Mouse (Mus musculus) retina, adult 2 months (tissue): Measurements from ENCODE around the gene Tnni3.
A peak's percentile ranks its signal among the peaks of the same experiment; 100 is the strongest.

Source experiments
- DNase-seq: peaks from one replicate; pipeline ENCODE4 v3.0.0-alpha.2; 2012; ENCODE audit warnings: low read depth, low spot score

Tnni3 gene

DNA sequence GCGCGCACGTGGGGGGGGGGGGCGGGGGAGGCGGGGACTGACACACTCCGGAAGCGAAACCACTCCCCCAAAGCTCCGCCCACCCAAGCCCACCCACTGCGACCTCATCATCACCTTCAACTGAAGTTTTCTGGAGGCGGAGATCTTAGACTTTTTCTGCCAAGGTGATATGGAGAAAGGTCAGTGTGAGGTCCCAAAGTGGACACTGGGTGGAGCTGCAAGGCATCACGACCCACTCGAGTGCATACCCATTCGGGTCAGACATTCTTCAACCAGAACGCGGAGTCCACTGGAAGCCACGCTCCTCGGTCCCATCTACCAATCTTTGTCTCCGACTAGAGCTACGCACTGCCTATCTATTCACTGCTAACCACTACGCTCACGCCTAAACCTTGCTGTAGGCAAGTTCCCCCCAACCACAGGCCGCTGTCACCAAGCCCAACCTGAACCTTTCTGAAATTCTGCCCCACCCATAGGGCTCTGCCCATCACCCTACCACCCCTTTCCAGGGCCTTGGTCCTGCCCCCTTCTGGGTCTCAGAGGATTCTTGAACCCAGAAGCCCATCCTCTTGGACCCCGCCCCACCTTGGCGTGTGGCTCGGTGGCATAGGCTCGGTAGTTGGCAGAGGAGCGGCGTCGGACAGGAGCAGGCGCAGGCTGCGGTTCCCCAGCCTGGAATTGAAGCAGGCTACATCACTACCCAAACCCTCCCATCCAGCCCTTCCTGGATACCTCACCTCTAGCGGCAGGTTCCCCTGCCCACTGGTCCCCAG lies 2.6 kb downstream of the Tnni3 start:
- DNase-seq, result no peak

DNA sequence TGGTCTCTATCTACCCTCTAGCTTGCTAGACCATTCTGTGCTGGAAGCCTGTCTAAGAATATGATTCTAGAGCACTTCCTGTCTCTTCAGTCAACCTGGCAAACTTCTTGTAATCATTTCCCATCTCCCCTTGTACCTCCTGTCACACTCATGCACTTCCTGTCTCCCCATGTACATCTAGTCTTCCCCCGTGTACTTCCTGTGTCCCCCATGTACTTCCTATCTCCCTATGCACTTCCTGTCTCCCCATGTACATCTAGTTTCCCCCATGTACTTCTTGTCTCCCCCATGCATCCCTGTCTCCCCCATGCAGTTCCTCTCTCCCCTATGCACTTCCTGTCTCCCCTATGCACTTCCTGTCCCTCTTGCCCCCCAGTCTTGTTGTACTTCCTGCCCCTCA lies 5.5 kb downstream of the Tnni3 start:
- DNase-seq, result no peak

DNA sequence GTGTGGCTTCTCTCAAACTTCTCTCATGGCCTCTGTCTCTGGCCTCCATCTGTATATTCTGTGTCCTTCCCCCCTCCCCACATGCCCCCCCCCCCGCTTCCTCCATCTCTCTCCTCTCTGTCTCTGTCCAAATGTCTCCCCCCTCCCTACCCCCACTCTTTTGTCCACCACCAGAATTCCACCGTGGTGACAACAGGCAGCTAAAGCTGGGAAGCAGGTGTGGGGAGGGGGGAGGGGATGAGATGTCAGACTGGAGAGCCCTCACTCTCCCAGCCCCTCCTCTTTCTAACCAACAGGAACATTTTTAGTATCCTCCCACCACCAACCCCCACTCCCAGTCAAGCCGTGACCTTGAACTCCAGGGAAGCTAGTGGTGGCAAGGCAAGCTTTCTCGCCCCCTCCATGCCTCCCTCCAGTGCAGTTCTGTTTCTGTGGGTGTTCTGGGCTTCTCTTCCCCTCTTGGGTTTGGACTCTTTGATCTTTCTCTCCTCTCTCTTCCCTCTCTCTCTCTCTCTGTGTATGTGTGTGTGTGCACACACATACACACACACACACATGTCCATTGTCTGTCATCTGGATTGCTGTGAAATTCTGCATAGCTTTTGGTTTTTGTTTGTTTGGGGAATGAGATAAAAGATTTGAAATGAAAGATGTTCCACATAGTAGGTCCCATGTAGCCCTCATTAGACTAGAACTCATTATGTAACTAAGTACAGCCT lies 7.5 kb downstream of the Tnni3 start, which contains the start of gene Tnnt1:
Tnnt1 (minus strand) TSS at position 51 of the 719 bp plus-strand sequence.
- DNase-seq, result no peak

DNA sequence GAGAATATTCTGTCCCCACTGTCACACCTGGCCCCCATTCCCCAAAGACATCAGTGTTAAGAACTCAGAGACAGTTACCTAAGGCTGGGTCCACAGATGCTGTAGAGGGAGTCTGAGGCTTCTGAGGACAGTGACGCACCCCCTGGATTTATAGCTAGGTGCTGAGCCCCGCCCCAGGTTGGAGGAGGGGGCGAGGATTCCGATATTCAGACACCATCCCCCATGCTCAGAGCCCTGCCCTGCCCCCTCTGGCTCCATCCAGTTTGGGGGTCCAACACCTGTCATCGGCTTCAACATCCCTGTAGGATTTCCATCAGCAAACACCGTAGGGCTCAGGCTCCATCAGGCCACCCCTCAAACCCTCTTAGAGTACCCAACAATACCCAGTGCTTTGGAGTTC lies 8.2 kb downstream of the Tnni3 start:
- no peak for DNase-seq

DNA sequence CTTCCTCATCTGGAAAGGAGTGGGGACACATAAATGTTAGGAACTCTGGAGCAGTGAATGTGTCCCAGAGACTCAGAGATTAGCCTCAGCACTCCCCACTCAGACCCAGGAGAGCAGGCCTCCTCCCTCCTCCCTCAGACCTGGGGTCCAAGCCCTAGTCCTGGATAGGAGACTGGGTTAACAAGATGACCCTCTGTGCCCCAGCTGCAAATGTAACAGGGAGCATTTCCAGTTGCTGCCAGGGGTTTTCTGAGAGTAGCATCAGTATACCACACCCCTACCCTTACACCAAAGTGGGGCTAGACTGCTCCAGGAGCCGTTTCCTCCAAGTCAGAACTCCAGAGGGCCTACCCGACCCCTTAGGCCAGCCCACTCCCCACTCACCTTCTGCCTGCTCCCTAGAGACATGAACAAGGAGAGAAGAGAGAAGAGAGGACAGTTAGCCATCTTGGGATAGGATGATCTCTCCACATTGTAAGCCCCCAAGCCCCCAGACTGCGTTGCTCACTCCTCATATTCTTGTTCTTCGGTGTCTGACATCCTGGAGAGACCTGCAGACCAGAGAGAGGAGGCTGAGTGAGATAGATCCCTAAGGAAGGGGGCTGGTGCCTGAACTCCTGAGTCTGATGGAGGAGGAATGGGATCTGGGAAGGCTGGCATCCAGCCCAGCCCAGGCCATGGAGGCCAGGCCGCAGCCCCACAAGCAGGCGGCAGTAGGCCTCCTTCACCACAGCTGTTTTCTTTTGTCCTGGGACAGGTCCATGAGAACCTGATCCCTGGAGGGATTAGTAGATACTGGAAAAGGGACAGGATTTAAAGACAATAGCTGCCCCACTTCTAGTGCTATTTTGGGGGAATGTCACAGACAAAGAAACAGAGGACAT lies 10.0 kb downstream of the Tnni3 start:
- DNase-seq, result no peak

DNA sequence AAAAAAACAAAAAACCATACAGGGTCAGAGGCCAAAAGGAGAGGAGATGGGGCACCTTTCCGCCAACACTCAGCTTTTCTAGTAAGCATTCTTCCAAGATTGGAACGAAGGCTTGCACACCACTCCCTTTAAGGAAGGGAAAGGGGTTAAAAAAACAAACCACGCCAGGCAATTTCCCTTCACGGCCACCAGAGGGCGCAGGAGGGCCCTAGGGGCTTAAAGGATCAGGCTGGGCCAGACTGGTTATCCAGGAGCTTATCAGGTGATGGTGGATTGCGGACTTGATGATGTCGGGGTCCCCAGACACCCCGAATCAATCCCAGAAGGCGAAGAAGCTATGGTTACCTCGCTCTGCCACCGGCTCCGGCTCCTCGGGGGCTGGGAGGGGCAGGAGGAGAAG lies 10.8 kb downstream of the Tnni3 start:
- peak; percentile 46 for DNase-seq

DNA sequence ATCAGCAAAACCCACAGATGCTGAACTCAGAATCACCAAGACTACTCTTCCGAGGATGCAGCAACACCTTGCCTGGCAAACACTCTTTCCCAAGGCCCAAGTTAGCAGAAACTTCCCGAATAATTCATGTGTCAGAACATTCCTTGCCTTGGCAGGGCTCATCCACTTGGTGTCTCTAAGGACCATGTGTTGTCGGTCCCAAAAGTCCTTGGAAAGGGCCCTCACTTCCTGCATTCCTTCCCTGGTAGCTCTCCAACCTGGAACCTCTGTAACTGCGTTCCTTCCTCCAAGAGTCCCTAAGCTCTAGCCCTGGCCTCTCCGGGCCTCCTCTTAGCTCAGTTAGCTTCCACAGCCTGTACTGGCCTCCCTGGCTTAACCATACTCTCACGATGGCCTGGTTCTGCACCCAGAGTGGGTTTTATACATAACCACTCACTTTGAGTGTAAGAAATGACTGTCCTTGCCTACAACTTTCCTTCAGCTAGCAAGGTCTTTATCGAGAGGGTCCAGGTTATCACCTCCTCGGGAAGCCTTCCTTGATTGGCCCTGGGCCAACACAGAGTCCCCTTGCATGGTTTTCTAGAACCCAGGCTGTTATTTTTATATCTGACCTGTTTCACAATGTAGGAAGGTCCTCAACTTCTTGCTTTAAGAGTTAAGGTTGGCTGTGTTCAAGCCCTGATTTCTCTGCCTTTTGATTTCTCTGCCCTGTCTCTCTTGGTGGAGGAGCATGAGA lies 12.4 kb downstream of the Tnni3 start:
- DNase-seq, result no peak

DNA sequence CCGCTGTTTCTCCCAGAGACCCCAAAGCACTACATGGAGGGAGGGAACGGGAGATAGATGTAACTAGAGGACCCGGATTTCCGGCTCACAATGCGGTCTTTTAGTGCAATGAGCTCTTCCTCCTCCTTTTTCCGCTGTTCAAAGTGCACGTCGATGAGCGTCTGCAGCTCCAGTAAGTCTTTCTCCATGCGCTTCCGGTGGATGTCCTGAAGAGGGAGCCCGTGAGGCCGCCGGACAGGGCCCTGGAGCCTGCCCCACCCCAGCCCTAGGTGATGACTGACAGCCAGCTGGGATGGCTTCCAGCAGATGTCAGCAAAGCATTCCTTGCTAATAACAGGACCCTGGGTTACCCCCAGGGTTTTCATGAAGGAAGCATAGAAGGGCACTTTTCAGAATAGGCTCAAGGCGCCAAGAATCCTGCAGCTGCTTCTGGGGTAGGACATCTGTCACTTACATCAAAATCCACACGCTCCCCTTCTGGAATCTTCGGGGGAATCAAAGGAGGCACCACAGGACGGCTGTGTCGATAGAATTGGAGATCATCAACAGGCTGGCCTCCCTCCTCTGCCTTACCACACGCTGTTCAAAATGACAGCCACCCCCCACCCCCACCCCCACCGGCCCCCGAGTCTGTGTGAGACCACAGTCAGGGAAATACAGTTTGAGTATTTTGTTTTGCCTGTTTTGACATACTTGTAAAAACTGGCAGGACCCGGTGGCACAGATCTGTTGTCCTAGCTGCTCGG lies 14.0 kb downstream of the Tnni3 start:
- peak; percentile 59 for DNase-seq

DNA sequence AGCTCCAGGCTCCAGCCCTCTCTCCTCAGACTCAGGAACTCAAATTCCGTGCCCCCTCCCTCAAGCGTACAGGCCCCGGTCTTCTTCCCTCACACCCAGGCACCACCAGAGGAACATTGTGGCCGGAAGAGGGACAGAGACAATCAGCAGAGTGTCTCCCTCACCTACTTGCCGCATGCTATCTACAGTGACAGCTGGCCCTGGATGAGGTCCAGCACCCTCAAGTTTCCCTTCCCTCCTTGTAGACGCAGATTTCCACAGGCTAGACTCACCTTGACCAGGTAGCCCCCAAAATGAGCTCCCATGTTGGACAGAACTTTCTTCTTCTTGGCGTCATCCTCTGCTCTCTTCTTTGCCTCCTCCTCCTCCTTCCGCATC lies 15.3 kb downstream of the Tnni3 start:
- DNase-seq, result no peak

DNA sequence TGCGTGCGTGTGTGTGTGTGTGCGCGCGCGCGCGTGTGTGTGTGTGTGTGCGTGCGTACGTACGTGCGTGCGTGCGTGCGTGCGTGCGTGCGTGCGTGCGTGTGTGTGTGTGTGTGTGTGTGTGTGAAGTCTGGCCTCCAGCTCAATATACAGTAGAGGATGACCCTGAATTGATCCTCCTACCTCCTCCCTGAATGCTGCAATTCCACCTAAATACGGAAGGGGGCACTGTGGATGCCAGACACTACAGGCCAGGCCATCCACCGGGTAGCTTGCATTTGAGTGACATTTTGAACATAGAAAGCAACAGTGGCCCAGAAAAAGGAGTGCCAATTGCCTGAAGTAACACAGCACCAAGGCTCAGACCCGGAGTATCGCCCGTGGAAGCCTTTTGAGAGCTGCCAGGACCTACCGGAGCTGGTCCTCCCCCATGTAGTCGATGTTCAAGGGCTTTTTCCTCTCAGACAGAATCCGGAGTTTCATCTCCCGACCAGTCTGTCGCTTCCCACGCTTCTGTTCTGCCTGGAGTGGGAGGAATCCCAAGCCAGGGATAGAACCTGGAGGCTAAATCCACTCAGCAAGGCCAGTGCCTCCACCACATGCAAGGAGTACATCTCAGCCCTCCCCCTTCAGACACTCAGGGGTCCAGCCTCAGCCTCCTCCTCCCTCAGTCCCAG lies 15.8 kb downstream of the Tnni3 start:
- DNase-seq, result no peak

DNA sequence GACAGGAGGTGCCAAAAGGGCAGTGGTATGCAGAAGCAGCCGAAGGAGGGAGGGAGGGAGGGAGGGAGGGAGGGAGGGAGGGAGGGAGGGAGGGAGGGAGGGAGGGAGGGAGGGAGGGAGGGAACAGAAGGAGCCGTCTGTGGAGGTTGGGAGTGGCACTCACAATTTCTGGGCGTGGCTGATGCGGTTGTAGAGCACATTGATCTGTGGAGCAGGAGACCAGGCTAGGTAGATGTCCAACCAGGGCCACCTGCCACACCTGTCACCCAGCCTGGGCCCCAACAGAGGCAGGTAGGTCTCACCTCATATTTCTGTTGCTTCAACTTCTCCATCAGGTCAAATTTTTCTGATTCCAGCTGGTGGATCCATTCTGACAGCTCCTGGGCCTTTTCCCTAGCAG lies 16.8 kb downstream of the Tnni3 start:
- no peak for DNase-seq

DNA sequence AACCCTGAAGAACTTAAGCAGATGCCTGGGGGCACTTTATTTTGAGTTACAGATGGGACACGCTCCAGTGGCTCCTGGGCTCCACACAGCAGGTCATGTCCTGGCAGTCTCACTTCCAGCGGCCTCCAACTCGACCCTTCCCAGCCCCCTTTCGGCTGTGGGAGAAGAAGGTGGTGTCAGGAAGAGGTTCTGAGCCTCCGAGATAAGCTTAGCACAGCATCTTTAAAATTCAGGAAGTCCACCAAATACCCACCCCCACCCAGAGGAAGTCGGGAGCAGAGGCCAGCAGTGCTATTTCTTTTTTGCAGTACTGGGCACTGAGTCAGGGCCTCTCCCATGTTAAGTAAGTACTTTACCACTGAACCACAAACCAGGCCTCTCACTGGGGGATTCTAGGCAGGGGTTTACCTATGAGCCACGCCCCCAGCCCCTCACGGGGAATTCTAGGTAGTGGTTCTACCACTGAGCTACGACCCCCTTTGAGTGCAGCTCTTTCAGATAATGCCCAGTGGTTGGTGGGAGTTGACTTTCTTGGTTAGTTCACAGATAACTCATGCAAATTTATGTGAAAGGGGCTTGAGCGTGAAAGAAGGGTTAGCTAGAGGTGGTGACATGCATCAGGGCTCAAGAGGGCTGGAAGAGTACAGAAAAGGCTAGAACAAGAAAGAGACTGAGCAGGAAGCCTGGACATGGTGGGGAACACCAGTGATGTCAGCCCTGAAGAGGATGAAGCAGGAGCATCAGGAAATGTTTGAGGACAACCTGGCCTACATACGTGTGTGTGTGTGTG lies 19.2 kb downstream of the Tnni3 start:
- no peak for DNase-seq

DNA sequence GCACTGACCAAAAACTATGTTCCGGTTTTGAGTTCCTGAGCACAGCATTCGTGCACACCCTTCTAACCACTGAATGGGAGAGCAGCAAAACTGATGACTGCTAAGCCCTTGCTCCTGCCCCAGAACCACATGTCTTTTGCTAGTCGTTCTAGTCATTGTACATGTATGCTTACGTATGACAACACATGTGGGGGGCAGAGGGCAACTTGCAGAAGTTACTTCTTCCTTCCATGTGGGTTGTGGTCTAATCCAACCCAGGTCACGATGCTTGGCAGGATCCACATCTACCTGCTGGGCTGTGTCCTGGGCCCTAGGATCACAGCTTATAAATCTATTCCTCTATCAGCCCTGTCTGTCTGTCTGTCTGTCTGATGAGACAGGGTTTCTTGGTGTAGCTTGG lies 20.2 kb downstream of the Tnni3 start:
- no peak for DNase-seq

DNA sequence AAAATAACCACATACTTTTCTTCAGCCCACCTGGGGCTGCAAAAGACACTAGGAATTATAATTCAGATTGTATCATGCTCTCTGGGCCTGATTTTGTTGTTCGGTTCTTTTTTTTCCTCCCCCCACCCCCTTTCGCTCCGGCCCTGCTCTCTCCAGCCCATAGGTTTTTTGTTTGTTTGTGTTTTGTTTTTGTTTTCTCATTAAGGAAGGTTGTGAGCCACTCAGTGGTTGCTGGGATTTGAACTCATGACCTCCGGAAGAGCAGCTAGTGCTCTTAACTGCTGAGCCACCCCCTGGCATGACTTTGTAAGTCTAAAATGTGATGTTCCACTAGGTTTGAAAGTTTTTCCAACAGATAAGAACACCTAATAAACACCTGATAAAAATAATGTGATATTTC lies 20.9 kb downstream of the Tnni3 start:
- no peak for DNase-seq

DNA sequence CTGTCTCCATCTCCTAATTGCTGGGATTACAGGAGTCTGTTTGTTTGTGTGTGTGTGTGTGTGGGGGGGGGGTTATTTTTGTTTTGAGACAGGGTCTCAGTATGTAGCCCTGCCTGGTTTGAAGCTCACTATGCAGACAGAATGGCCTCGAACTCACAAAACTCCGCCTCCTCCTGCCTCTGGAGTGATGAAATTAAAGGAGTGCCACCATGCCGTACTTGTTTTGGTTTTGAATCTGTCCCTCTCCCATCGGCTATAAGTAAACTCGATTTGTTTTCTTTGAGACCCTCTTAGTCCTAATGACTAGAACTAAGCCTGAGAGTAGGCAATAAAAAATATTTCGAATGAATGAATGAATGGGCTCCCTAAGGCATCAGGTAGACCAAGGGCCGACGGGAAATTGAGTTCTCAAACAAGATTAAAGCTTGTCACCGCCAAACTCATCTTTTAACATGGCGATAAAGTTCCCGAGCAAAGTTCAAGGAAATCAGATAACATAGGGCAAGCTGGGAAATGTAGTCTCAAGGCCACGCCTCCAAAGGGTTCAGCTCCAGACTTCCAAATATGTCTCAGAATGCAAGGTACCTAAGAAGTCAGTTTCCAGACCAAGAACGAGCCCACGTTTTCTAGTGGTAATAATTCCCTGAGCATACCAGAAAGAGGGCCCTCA lies 21.5 kb downstream of the Tnni3 start:
- no peak for DNase-seq

DNA sequence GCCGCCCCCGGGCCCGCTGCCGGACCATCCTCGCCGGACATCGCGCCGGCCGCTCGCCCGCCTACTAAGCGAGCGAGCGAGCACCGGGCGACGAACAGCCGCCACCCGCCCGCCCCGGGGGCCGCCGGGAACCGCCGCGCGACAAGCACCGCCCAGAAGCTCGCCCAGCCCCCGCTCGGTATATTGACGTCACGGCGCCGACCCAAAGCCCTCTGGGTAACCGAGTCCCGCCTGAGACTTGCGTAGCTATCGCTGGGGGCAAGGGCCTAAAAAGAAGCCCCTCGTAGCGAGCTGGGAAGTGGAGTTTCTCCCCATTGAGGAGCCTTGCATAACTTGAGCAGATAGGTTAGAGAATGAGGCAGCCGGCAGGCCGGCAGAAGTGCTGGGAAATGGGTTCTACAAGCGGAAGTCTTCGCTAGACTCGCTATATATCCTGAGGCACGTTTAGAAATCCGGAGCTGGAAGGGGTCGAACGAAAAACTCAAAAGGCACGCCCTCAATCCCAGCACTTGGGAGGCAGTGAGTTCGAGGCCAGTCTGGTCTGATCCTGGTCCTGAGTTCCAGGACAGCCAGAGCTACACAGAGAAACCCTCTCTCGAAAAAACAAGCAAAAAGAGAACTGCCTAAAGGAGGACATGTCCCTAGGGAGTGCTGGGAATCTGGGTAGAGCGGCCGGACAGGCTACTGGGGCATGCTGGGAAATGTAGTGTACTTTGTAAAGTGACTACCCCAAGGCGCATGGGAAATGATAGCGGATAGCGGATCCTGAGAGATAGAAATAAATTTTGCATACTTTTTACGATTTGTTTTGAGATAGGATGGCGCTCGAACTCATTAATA lies 22.3 kb downstream of the Tnni3 start, which contains the start of gene Ppp1r12c:
Ppp1r12c (minus strand) TSS at position 123 of the 840 bp plus-strand sequence.
- peak; percentile 83 for DNase-seq

DNA sequence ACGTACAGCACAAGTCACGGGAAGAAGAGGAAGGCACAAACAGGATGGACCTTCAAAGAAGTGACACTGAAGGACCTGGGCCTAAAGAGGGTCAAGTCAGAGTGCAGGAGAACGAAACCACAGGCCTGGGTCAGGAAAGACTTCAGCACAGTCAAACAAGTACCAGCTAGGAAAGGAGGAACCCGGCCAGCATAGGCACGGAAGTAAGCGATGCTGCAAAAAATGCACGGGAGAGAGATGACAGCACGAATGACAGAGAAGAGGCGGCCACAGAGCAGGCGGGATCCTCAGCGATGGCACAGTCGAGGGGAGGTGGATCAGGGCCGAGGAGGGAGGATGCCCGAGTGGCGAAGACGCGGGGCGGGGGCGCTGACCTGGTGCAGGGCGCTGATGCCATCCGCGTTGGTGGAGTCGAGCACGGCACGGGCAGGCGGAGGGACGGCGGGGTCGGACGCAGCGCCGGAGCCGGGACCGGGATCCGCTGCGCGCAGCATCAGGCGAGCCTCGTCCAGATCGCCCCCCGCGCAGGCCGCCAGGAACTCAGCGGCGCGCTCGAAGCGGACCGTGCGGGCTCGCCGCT lies 23.0 kb downstream of the Tnni3 start:
- DNase-seq, result no peak

DNA sequence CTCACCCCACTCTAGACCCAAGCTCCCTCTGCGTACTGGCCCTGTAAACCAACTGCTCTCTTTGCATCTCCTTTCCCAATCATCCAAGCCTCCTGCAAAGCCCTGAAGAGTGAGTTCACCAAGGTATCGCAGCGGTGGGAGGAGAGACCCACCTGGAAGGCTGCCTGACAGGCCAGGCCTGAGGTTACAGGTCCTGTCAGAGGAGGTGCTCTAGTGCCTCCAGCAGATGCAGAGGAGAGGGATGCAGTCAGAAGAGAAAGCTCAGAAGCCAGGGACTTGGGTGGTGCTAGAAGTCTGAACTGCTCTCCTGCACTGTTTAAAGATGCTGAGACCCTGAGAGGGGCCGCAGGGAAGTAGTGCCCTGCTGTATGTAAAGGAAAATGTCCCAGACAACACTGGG lies 25.0 kb downstream of the Tnni3 start:
- DNase-seq, result no peak
